Mouse (Mus musculus) urinary bladder, postnatal 10 days (tissue): ENCODE measurements around the gene Exosc7.
A peak's percentile ranks its signal among the peaks of the same experiment; 100 is the strongest.

Source experiments
- DNase-seq: peaks from one replicate; pipeline ENCODE4 v3.0.0; 2022; ENCODE audit warnings: low spot score

The Exosc7 gene

GRCm38 (mm10) chr9:123112805-123113521 is at the start of gene Exosc7, which contains the start of gene Zdhhc3:
Gene Exosc7 (plus strand): TSS chr9:123113215.
Gene Zdhhc3 (minus strand): TSS chr9:123113205.
- DNase-seq, result peak; percentile 51

GRCm38 (mm10) chr9:123079149-123079548 is 33.9 kb upstream of the Exosc7 start:
- no peak for DNase-seq

GRCm38 (mm10) chr9:123080355-123080754 is 32.7 kb upstream of the Exosc7 start:
- no peak for DNase-seq

GRCm38 (mm10) chr9:123080796-123081195 is 32.2 kb upstream of the Exosc7 start:
- no peak for DNase-seq

- DNase-seq, result no peak
Measured at GRCm38 (mm10) chr9:123085373-123085772, 27.6 kb upstream of the Exosc7 start.

- no peak for DNase-seq
Measured at GRCm38 (mm10) chr9:123087558-123087957, 25.5 kb upstream of the Exosc7 start.

- DNase-seq, result no peak
Measured at GRCm38 (mm10) chr9:123090844-123091243, 22.2 kb upstream of the Exosc7 start.

- no peak for DNase-seq
Measured at GRCm38 (mm10) chr9:123099631-123100455, 13.2 kb upstream of the Exosc7 start.

- DNase-seq, result no peak
Measured at GRCm38 (mm10) chr9:123103425-123103824, 9.6 kb upstream of the Exosc7 start.

GRCm38 (mm10) chr9:123104362-123104761 is 8.7 kb upstream of the Exosc7 start:
- no peak for DNase-seq

GRCm38 (mm10) chr9:123107186-123107585 is 5.8 kb upstream of the Exosc7 start:
- DNase-seq, result no peak

GRCm38 (mm10) chr9:123109188-123109587 is 3.8 kb upstream of the Exosc7 start:
- DNase-seq, result no peak

GRCm38 (mm10) chr9:123111751-123112221 is 1.2 kb upstream of the Exosc7 start:
- DNase-seq, result no peak

- no peak for DNase-seq
Measured at GRCm38 (mm10) chr9:123113931-123114330, 916 bp downstream of the Exosc7 start.

- no peak for DNase-seq
Measured at GRCm38 (mm10) chr9:123115566-123115965, 2.6 kb downstream of the Exosc7 start.

- DNase-seq, result no peak
Measured at GRCm38 (mm10) chr9:123123017-123123416, 10.0 kb downstream of the Exosc7 start.

- no peak for DNase-seq
Measured at GRCm38 (mm10) chr9:123123571-123124412, 10.8 kb downstream of the Exosc7 start.

GRCm38 (mm10) chr9:123124413-123124981 is 11.5 kb downstream of the Exosc7 start:
- no peak for DNase-seq

- no peak for DNase-seq
Measured at GRCm38 (mm10) chr9:123127663-123128062, 14.6 kb downstream of the Exosc7 start.

- DNase-seq, result no peak
Measured at GRCm38 (mm10) chr9:123132994-123133393, 20.0 kb downstream of the Exosc7 start.

GRCm38 (mm10) chr9:123136953-123137682 is 24.1 kb downstream of the Exosc7 start:
- no peak for DNase-seq
